Mouse (Mus musculus): Measurements from ENCODE around the gene Casc3. TPM values are rescaled to one million over a fixed set of nuclear protein-coding genes. Genes with fewer than 3 reads are reported as not detected.

The Casc3 gene
- polyA plus RNA-seq (2014; fragmentation: Nextera tagmentation; extraction: Ambion mirVana): 44.9 and 51.1 TPM in 2 replicates

GRCm38 (mm10) chr11:98804605-98805004, at the start of gene Casc3:
Casc3 (plus strand) TSS chr11:98804905.
- H3K9me3 ChIP-seq (ENCODE audit: control insufficient read depth, low read length): no peaks in the 10 kb centered on the region
- H3K36me3 ChIP-seq (ENCODE audit: control insufficient read depth, insufficient read depth, low read length): peaks cover 43% of the 10 kb centered on the region
- ATAC-seq (ENCODE audit: insufficient number of reproducible peaks, low FRiP score, low TSS enrichment, low read depth) (no peak), DNase-seq (ENCODE audit: low spot score) (no peak)
- no peaks in the 10 kb centered on the region for H3K27me3 ChIP-seq (ENCODE audit: control insufficient read depth, insufficient read depth, low read length)
- 89% methylated on average over 5 of the region's 5 CpGs for WGBS
- H3K9ac ChIP-seq (ENCODE audit: low read length): no peak within 1 kb of the TSS
- H3K4me3 ChIP-seq (ENCODE audit: low read depth, low read length): no peak within 1 kb of the TSS
- no peak within 1 kb of the TSS for H3K4me2 ChIP-seq (ENCODE audit: low read depth, severe bottlenecking)
- no peaks in the 10 kb centered on the region for H3K4me1 ChIP-seq (ENCODE audit: control insufficient read depth, insufficient read depth, low read length)
- H3K27ac ChIP-seq (replicated peaks; ENCODE audit: low read depth, low read length): no peak within 1 kb of the TSS

DNA sequence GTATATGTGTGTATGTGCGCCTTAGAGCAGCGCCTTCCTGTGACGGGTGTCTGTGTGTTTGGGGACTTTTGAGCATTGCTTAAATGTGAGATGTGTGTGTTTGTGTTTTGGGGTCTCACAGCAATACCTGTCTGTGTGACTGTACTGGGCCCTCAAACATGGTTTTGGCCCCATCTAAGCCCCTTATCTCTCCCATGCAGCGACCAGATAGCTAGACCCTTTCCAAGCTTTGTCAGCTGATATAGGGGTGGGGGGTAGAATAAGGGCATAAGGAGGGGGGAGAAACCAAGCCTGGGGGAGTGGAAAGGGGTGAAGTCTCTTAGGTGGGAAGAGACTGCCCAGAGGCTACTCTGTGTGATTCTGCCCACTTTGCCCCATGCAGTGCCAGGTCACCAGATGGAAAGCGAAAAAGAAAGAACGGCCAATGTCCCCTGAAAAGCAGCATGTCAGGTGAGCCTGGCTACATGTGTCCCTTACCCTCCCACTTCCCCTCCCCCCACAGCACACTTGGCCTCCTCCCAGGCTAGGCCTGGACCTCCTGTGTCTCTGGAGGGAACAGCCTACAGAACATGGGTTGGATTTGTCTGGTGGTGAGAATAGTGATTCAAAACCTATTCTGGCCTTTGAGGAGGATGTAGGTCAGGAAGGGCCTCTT, 48.9 kb upstream of the Casc3 start:
- H3K36me3 ChIP-seq (ENCODE audit: control insufficient read depth, insufficient read depth, low read length): peaks cover 4% of the 10 kb centered on the region; the same call in 1 of the 2 replicates
- ATAC-seq (ENCODE audit: insufficient number of reproducible peaks, low FRiP score, low TSS enrichment, low read depth) (no peak), DNase-seq (ENCODE audit: low spot score) (no peak)
- WGBS: 94% methylated on average over 6 of the region's 6 CpGs
- no peak overlapping the region for H3K4me3 ChIP-seq (ENCODE audit: low read depth, low read length)
- no peaks in the 10 kb centered on the region for H3K9me3 ChIP-seq (ENCODE audit: control insufficient read depth, low read length)
- no peak overlapping the region for H3K27ac ChIP-seq (replicated peaks; ENCODE audit: low read depth, low read length)
- H3K4me2 ChIP-seq (ENCODE audit: low read depth, severe bottlenecking): no peak overlapping the region
- H3K4me1 ChIP-seq (ENCODE audit: control insufficient read depth, insufficient read depth, low read length): peaks cover 14% of the 10 kb centered on the region
- no peaks in the 10 kb centered on the region for H3K27me3 ChIP-seq (ENCODE audit: control insufficient read depth, insufficient read depth, low read length)
- no peak overlapping the region for H3K9ac ChIP-seq (ENCODE audit: low read length)

GRCm38 (mm10) chr11:98756711-98757110, 48.0 kb upstream of the Casc3 start:
- WGBS: 88% methylated on average over 12 of the region's 12 CpGs
- no peak overlapping the region for H3K4me2 ChIP-seq (ENCODE audit: low read depth, severe bottlenecking)
- no peaks in the 10 kb centered on the region for H3K27me3 ChIP-seq (ENCODE audit: control insufficient read depth, insufficient read depth, low read length)
- no peak overlapping the region for H3K9ac ChIP-seq (ENCODE audit: low read length)
- no peaks in the 10 kb centered on the region for H3K9me3 ChIP-seq (ENCODE audit: control insufficient read depth, low read length)
- H3K36me3 ChIP-seq (ENCODE audit: control insufficient read depth, insufficient read depth, low read length): peaks cover 4% of the 10 kb centered on the region; the same call in 1 of the 2 replicates
- H3K27ac ChIP-seq (replicated peaks; ENCODE audit: low read depth, low read length): no peak overlapping the region
- DNase-seq (ENCODE audit: low spot score) (no peak), ATAC-seq (ENCODE audit: insufficient number of reproducible peaks, low FRiP score, low TSS enrichment, low read depth) (no peak)
- no peak overlapping the region for H3K4me3 ChIP-seq (ENCODE audit: low read depth, low read length)
- peaks cover 11% of the 10 kb centered on the region for H3K4me1 ChIP-seq (ENCODE audit: control insufficient read depth, insufficient read depth, low read length)

GRCm38 (mm10) chr11:98761939-98762338, 42.8 kb upstream of the Casc3 start:
- ATAC-seq (ENCODE audit: insufficient number of reproducible peaks, low FRiP score, low TSS enrichment, low read depth): no peak
- DNase-seq (ENCODE audit: low spot score): no peak
- peaks cover 6% of the 10 kb centered on the region for H3K4me1 ChIP-seq (ENCODE audit: control insufficient read depth, insufficient read depth, low read length)
- peaks cover 10% of the 10 kb centered on the region for H3K36me3 ChIP-seq (ENCODE audit: control insufficient read depth, insufficient read depth, low read length)
- H3K9ac ChIP-seq (ENCODE audit: low read length): no peak overlapping the region
- no peak overlapping the region for H3K27ac ChIP-seq (replicated peaks; ENCODE audit: low read depth, low read length)
- no peak overlapping the region for H3K4me3 ChIP-seq (ENCODE audit: low read depth, low read length)
- no peaks in the 10 kb centered on the region for H3K27me3 ChIP-seq (ENCODE audit: control insufficient read depth, insufficient read depth, low read length)
- no peaks in the 10 kb centered on the region for H3K9me3 ChIP-seq (ENCODE audit: control insufficient read depth, low read length)
- WGBS: 86% methylated on average over 4 of the region's 4 CpGs
- no peak overlapping the region for H3K4me2 ChIP-seq (ENCODE audit: low read depth, severe bottlenecking)

- WGBS: 70% methylated on average over 17 of the region's 17 CpGs
- Histone ChIP-seq H3K4me1 (ENCODE audit: control insufficient read depth, insufficient read depth, low read length) (peaks cover 15% of the 10 kb centered on the region), H3K4me2 (ENCODE audit: low read depth, severe bottlenecking) (no peak overlapping the region), H3K36me3 (ENCODE audit: control insufficient read depth, insufficient read depth, low read length) (peaks cover 10% of the 10 kb centered on the region), H3K9ac (ENCODE audit: low read length) (no peak overlapping the region), H3K27ac (replicated peaks; ENCODE audit: low read depth, low read length) (no peak overlapping the region), H3K27me3 (ENCODE audit: control insufficient read depth, insufficient read depth, low read length) (no peaks in the 10 kb centered on the region), H3K4me3 (ENCODE audit: low read depth, low read length) (no peak overlapping the region), H3K9me3 (ENCODE audit: control insufficient read depth, low read length) (no peaks in the 10 kb centered on the region)
- ATAC-seq (ENCODE audit: insufficient number of reproducible peaks, low FRiP score, low TSS enrichment, low read depth): no peak
- DNase-seq (ENCODE audit: low spot score): no peak
These were observed 41.8 kb upstream of the Casc3 start for GRCm38 (mm10) chr11:98762756-98763501.

DNA sequence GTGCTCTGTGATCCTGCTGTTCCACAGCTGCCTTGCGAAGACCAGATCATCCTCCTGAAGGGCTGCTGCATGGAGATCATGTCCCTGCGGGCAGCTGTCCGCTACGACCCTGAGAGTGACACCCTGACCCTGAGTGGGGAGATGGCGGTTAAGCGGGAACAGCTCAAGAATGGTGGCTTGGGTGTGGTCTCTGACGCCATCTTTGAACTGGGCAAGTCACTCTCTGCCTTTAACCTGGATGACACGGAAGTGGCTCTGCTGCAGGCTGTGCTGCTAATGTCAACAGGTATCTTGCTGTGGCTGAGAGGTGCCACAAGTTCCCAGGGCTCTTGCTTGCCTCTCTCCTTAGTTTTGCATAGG, 41.2 kb upstream of the Casc3 start:
- Histone ChIP-seq H3K4me2 (ENCODE audit: low read depth, severe bottlenecking) (no peak overlapping the region), H3K27ac (replicated peaks; ENCODE audit: low read depth, low read length) (no peak overlapping the region), H3K9me3 (ENCODE audit: control insufficient read depth, low read length) (no peaks in the 10 kb centered on the region), H3K4me1 (ENCODE audit: control insufficient read depth, insufficient read depth, low read length) (peaks cover 20% of the 10 kb centered on the region), H3K36me3 (ENCODE audit: control insufficient read depth, insufficient read depth, low read length) (peaks cover 13% of the 10 kb centered on the region), H3K9ac (ENCODE audit: low read length) (no peak overlapping the region), H3K27me3 (ENCODE audit: control insufficient read depth, insufficient read depth, low read length) (no peaks in the 10 kb centered on the region), H3K4me3 (ENCODE audit: low read depth, low read length) (no peak overlapping the region)
- ATAC-seq (ENCODE audit: insufficient number of reproducible peaks, low FRiP score, low TSS enrichment, low read depth) (no peak), DNase-seq (ENCODE audit: low spot score) (no peak)
- 89% methylated on average over 8 of the region's 8 CpGs for WGBS

DNA sequence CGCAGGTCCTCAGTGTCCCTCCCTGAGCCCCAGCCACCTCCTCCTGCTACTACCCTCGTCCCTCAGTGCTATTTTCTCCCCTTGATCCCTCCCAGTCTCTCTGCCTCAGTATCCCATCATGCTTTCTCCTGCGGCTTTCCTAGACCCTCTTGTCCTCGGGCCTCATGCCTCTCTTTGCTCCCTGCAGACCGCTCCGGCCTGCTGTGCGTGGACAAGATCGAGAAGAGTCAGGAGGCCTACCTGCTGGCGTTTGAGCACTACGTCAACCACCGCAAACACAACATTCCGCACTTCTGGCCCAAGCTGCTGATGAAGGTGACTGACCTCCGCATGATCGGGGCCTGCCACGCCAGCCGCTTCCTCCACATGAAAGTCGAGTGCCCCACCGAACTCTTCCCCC, 40.6 kb upstream of the Casc3 start:
- H3K4me2 ChIP-seq (ENCODE audit: low read depth, severe bottlenecking): no peak overlapping the region
- no peaks in the 10 kb centered on the region for H3K27me3 ChIP-seq (ENCODE audit: control insufficient read depth, insufficient read depth, low read length)
- 80% methylated on average over 18 of the region's 18 CpGs for WGBS
- H3K9ac ChIP-seq (ENCODE audit: low read length): no peak overlapping the region
- no peaks in the 10 kb centered on the region for H3K9me3 ChIP-seq (ENCODE audit: control insufficient read depth, low read length)
- peaks cover 21% of the 10 kb centered on the region for H3K4me1 ChIP-seq (ENCODE audit: control insufficient read depth, insufficient read depth, low read length)
- DNase-seq (ENCODE audit: low spot score) (no peak), ATAC-seq (ENCODE audit: insufficient number of reproducible peaks, low FRiP score, low TSS enrichment, low read depth) (no peak)
- peaks cover 13% of the 10 kb centered on the region for H3K36me3 ChIP-seq (ENCODE audit: control insufficient read depth, insufficient read depth, low read length)
- H3K27ac ChIP-seq (replicated peaks; ENCODE audit: low read depth, low read length): no peak overlapping the region
- H3K4me3 ChIP-seq (ENCODE audit: low read depth, low read length): no peak overlapping the region

DNA sequence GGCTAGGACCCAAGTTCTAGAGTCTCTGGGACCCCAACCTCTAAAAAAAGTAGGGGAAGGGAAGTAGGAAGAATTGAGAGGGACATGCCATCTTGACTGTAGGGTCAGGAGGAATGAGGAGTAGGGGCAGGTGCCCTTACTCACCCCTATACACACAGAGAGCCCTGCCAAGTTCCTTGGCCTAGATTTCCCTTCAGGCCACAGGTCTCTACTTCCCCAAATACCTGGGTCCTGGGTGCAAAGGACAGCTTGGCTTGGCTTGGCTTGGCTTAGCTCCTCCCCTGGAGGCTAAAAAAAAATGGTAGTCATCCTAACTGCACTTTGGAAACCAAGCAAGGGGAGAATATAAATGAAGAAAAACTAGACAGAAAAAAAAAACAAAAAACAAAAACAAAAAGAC, 40.0 kb upstream of the Casc3 start:
- Histone ChIP-seq H3K9ac (ENCODE audit: low read length) (no peak overlapping the region), H3K27ac (replicated peaks; ENCODE audit: low read depth, low read length) (no peak overlapping the region), H3K4me3 (ENCODE audit: low read depth, low read length) (no peak overlapping the region), H3K27me3 (ENCODE audit: control insufficient read depth, insufficient read depth, low read length) (no peaks in the 10 kb centered on the region), H3K4me2 (ENCODE audit: low read depth, severe bottlenecking) (no peak overlapping the region), H3K4me1 (ENCODE audit: control insufficient read depth, insufficient read depth, low read length) (peaks cover 21% of the 10 kb centered on the region), H3K9me3 (ENCODE audit: control insufficient read depth, low read length) (no peaks in the 10 kb centered on the region), H3K36me3 (ENCODE audit: control insufficient read depth, insufficient read depth, low read length) (peaks cover 15% of the 10 kb centered on the region)
- no peak for ATAC-seq (ENCODE audit: insufficient number of reproducible peaks, low FRiP score, low TSS enrichment, low read depth)
- no peak for DNase-seq (ENCODE audit: low spot score)

Measured in limb, embryonic 11.5 days (tissue).